Mouse (Mus musculus): ENCODE data around the gene S100pbp.

The S100pbp gene

DNA sequence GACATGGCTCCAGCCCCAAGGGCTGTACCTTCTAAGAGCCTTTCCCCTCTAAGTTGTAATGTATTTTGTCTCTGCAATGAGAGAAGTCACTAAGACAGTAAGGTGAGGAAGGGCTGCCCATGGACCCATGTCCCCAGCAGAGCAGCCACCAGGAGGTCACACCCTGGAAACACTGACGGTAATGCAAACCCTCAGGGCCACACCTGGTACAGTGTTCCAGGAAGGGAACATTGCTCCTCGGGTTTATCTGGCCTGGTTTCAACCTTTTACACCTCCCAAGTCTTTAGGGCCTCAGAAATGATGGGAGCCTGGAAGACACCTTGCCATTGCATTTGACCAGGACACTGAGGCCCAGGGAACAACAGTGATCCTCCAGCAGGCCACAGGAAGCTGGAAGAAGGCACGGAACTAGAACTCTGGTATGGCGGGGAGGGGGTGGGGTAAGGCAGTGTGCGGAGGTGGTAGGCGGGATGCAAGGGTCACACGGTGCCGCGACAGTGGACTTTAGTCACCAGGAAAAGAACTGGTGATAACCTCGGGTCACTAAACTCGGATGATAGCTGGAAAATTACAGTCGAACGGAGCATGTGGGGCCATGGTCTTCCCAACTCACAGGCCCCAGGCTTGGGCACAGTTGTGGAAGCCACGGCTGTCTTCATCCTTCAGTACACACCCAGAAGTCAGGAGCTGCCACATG, 87.2 kb downstream of the S100pbp start:
- DNase-seq (ENCODE audit: low spot score in 2 of 2), result no peak
